Mouse (Mus musculus): ENCODE measurements around the gene Gm21969.

- TF ChIP-seq EP300 (IDR thresholded peaks at IDR 0.05) (no peak), CTCF (IDR thresholded peaks at IDR 0.05) (no peak)
Measured at GRCm38 (mm10) chr4:139580663-139581336, 22.2 kb upstream of the Gm21969 start.

All from lung, postnatal 0 days (tissue).